Mouse (Mus musculus) megakaryocyte, embryonic 14.5 days (primary cell): ENCODE data around the gene Tctex1d1. TPM values are rescaled to one million over a fixed set of nuclear protein-coding genes. Genes with fewer than 3 reads are reported as not detected.

Experiments used
- H3K27me3 ChIP-seq: replicated peaks from 2 replicates; pipeline ENCODE3; 2012; ENCODE audit warnings: inconsistent platforms
- H3K36me3 ChIP-seq: replicated peaks from 2 replicates; pipeline ENCODE3; 2012; ENCODE audit warnings: low read length, inconsistent platforms, mixed read lengths
- H3K4me1 ChIP-seq: 2 replicates; pipeline ENCODE4 v1.6.1; 2012; ENCODE audit warnings: inconsistent platforms
- H3K4me3 ChIP-seq: replicated peaks from 2 replicates; pipeline ENCODE3; 2012; ENCODE audit warnings: moderate library complexity, mild to moderate bottlenecking, inconsistent platforms
- H3K9me3 ChIP-seq: 2 replicates; pipeline ENCODE4 v1.6.1; 2012; ENCODE audit warnings: inconsistent platforms
- FLI1 ChIP-seq: IDR thresholded peaks from 2 replicates; pipeline ENCODE4 v1.6.1; 2012; ENCODE audit warnings: low read length, inconsistent platforms, mixed read lengths
- GATA1 ChIP-seq: IDR thresholded peaks from 3 replicates; pipeline ENCODE4 v1.6.1; 2012; ENCODE audit warnings: mixed read lengths, low read length, inconsistent platforms, borderline replicate concordance
- polyA plus RNA-seq: library from polyadenylated mRNA; stranded (reverse); fragments of >175 nt; gene quantifications from 2 replicates; pipeline ENCODE4 v1.2.3, GENCODE M21; 2012; ENCODE audit warnings: low replicate concordance; ENCODE audit not compliant: insufficient read depth

Gene Tctex1d1
- polyA plus RNA-seq: not detected in 2 replicates

DNA sequence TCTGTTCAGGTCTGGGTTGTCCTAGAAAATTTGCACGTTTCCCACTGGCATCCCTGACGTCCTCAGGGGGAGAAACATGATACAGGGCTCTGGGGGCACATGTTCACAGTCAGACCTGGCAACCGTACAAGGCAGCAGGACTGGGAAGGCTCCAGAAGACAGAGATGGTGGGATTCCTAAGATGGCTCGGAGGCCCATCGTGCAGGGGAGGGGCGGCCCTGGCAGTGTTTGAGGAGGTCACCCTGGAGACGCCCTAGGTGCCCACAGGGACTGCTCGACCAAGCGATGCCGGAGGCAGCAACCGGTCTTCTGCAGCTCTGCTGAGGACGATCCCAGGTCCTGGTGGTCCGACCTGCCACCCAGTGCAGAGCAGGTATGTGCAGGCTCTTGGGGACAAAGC is at the start of gene Tctex1d1:
TSS of gene Tctex1d1 (plus strand) at position 167 of the 400 bp plus-strand sequence.
- Histone ChIP-seq H3K36me3 (no peaks in the 10 kb centered on the region), H3K4me1 (peaks cover 7% of the 10 kb centered on the region), H3K27me3 (peaks cover 13% of the 10 kb centered on the region), H3K9me3 (peaks cover 10% of the 10 kb centered on the region), H3K4me3 (peak within 1 kb of the TSS; percentile 78)
- TF ChIP-seq FLI1 (no peak), GATA1 (no peak)

DNA sequence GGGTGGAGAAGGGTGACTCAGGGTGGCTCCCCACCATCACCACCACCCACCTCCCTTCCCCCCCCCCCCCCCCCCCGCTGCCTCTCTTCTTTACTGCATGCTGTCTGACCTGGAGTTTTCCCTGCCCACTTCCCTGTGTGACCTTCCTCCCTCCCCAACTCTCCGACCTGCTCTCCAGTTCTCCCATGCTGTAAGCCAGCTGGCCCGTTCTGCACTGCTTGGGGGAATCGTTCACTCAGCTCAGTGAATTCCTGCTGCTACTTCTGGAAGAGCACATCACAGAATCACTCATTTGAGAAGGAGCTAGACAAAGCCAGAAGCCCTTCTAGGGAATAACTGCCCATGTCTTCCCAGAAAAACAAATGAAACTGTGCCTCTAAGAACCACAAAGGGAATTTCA is 48.9 kb upstream of the Tctex1d1 start:
- H3K36me3 ChIP-seq: no peaks in the 10 kb centered on the region
- no peak overlapping the region for H3K4me3 ChIP-seq
- TF ChIP-seq FLI1 (no peak), GATA1 (no peak)
- H3K4me1 ChIP-seq: no peaks in the 10 kb centered on the region
- no peaks in the 10 kb centered on the region for H3K27me3 ChIP-seq
- H3K9me3 ChIP-seq: no peaks in the 10 kb centered on the region; the same call in 1 of the 2 replicates

DNA sequence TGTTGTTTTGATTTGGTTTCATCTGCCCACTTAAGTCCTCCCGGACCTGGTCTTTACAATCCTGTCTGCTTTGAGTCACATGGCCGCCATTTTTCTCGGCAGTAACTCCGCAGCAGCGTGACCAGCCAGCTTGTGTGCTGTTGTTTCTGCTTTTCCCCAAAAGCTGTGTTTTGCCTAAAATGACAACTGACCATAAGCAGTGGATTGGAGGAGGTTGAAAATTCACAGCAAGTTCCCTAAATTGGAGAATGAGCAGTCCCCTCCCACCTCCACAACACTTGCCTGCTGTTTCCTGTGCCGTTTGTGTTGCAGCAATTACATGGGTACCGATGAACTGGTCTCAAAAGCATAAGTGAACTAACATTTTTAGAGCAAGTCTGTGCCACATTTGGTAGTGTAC is 47.7 kb upstream of the Tctex1d1 start:
- no peaks in the 10 kb centered on the region for H3K4me1 ChIP-seq
- TF ChIP-seq FLI1: no peak
- TF ChIP-seq GATA1: no peak
- no peaks in the 10 kb centered on the region for H3K27me3 ChIP-seq
- peak overlapping the region; percentile 29 for H3K4me3 ChIP-seq
- no peaks in the 10 kb centered on the region for H3K36me3 ChIP-seq
- H3K9me3 ChIP-seq: no peaks in the 10 kb centered on the region

DNA sequence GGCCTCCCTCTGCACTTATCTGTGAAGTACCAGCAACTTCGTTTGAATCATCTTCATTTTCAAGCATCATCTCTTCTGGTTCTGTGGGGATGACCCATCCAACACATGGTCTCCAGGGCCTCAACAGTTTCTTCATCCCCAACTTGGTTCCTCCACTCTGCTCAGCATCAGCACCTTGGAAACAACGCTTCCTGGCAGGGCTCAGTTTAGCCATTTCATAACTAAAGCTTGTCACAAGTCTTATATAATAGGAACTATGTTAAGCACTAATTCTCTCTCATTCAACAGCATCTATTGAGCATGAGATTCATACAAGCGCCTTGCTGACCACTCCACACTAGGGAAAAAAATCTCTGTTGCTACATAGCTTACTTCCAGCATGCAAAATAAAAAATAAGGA is 38.1 kb upstream of the Tctex1d1 start:
- Histone ChIP-seq H3K4me3 (no peak overlapping the region), H3K27me3 (no peaks in the 10 kb centered on the region), H3K9me3 (0 out of 2 replicates have a peak, but pooled peaks cover 3% of the 10 kb centered on the region), H3K36me3 (no peaks in the 10 kb centered on the region), H3K4me1 (no peaks in the 10 kb centered on the region)
- TF ChIP-seq FLI1 (no peak), GATA1 (no peak)

DNA sequence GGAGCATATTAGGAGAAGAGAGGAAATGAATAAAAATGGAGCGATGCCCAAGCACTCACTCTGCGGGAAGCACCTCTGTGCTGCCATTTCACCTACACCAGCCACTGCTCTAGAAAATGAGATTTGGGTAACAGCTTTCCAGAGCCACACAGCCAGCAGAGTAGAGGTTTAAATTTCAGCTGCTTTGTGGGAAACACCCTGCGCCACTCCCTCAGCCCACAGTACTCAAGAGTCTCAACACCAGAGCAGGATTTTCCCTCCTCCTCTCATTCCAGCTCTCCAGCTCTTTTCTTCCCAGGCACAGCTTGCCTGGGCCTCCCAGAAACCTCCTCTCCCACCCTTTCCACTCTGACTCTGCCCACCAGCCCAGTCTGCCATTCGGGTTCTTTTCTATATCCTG is 37.7 kb upstream of the Tctex1d1 start:
- 0 out of 2 replicates have a peak, but pooled peaks cover 3% of the 10 kb centered on the region for H3K9me3 ChIP-seq
- H3K27me3 ChIP-seq: no peaks in the 10 kb centered on the region
- TF ChIP-seq FLI1: no peak
- TF ChIP-seq GATA1: no peak
- H3K4me1 ChIP-seq: no peaks in the 10 kb centered on the region
- H3K4me3 ChIP-seq: no peak overlapping the region
- no peaks in the 10 kb centered on the region for H3K36me3 ChIP-seq

DNA sequence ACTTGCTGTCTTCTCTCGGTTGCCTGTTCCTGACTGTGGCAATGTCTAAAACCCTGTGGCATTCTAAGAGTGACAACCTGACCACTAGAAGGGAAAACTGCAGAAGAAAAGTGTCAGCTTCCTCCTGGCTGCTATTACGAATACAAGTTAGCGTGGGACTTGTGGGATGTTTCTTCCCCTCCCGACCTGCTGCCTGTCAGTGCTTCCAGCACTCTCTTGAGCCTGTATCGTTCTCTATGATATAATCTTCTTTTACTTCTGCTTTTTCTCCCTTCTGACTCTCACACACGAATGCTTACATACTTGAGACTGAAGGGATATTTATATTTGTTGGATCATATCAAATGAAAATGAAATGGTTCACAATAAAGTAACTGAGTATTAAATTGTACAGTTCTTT is 34.1 kb upstream of the Tctex1d1 start:
- Histone ChIP-seq H3K27me3 (no peaks in the 10 kb centered on the region), H3K4me1 (no peaks in the 10 kb centered on the region), H3K36me3 (no peaks in the 10 kb centered on the region), H3K4me3 (no peak overlapping the region), H3K9me3 (0 out of 2 replicates have a peak, but pooled peaks cover 3% of the 10 kb centered on the region)
- no peak for TF ChIP-seq GATA1

DNA sequence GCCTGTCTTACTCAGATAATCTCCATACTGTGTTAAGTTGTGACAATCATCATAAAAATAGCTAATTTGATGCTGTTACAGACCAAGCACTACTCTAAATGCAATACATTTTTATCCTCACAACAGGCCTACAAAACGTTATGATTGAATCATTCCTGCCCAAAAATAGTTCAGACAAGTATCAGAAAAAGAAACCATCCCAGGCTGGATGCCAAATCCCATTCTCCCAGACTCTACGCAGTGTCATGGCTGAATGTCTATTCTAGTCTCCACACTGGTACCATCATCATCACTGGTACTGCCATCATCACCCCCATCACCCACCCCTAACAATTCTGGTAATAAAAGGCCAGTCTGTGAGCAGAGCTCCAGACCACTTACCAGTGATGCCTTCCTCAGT is 25.9 kb upstream of the Tctex1d1 start:
- no peak for TF ChIP-seq GATA1
- no peak for TF ChIP-seq FLI1
- no peaks in the 10 kb centered on the region for H3K4me1 ChIP-seq
- no peaks in the 10 kb centered on the region for H3K36me3 ChIP-seq
- no peaks in the 10 kb centered on the region for H3K9me3 ChIP-seq
- H3K4me3 ChIP-seq: no peak overlapping the region
- H3K27me3 ChIP-seq: no peaks in the 10 kb centered on the region

DNA sequence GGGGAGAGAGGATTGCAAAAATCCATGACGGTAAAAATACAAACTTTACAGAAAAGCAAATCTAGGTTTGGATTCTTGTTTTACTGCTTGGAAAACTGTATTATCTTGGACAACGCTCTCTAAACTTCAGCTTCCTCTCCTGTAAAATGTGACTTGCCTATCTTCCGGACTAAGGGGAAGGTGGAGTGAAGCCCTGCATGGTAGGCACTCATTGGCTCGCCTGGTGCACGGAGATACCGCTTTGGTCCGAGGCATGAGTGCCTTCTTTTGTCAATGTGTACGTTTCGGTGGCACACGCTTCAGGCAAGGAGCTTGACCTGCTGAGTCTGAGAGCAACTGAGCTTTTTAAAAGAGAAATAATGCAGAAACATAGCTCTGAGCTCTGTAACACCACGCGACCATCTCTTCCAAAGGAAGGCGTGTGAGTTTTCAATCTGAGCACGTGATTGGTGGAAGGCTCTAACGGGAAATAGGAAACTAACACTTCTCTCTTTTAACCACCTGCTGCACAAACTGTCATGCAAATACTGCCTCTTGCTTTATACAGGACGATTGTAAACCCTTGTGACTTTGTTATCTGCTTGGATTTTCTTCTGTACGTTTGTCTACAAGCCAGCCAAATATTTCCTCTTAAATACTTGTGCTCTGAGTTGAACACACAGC is 23.0 kb upstream of the Tctex1d1 start:
- Histone ChIP-seq H3K27me3 (no peaks in the 10 kb centered on the region), H3K36me3 (no peaks in the 10 kb centered on the region), H3K9me3 (no peaks in the 10 kb centered on the region), H3K4me1 (no peaks in the 10 kb centered on the region), H3K4me3 (no peak overlapping the region)
- TF ChIP-seq FLI1 (no peak), GATA1 (no peak)

DNA sequence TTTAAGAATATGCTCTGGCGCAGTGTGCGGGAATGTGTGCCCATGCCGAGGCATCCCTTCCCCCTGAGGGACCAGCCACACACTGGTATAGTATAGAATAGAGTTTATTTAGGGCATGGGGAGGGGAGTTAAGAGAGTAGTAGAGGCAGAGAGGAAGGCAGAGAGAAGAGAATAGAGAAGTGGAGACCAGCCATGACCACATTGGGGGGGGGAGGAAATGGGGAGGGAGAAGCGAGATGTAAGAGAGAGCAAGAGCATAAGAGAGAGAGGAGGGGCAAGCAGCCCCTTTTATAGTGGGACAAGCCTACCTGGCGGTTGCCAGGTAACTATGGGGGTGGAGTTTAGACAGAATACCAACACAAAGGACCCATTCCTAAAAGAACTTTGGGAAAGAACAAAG is 19.0 kb upstream of the Tctex1d1 start:
- no peaks in the 10 kb centered on the region for H3K36me3 ChIP-seq
- no peaks in the 10 kb centered on the region for H3K9me3 ChIP-seq
- H3K4me3 ChIP-seq: no peak overlapping the region
- TF ChIP-seq FLI1 (no peak), GATA1 (no peak)
- H3K27me3 ChIP-seq: no peaks in the 10 kb centered on the region
- no peaks in the 10 kb centered on the region for H3K4me1 ChIP-seq

DNA sequence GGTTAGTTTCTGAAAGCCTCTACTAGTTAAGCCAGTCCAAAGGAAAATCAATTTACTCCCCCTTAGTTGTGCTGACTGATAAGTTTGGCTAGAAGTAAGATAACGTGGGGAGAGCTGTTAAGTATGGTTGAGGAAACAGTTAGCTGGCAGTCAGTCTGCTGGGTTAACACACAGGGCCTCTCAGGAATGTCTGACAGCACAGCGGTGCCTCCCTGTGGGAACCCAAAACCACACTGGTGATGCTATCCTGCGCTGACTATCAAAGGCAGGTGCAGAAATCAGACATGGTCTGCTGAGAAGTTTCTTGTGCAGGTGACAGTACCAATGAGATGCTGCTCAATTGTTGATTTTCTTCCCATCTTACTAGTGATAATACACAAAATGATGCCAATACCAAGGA is 14.2 kb upstream of the Tctex1d1 start:
- H3K27me3 ChIP-seq: no peaks in the 10 kb centered on the region
- no peaks in the 10 kb centered on the region for H3K4me1 ChIP-seq
- TF ChIP-seq GATA1 (no peak), FLI1 (no peak)
- no peak overlapping the region for H3K4me3 ChIP-seq
- no peaks in the 10 kb centered on the region for H3K36me3 ChIP-seq
- no peaks in the 10 kb centered on the region for H3K9me3 ChIP-seq
